Mouse (Mus musculus): Measurements from ENCODE around the gene Hrg. TPM values are rescaled to one million over a fixed set of nuclear protein-coding genes. Genes with fewer than 3 reads are reported as not detected.
"Not testable (repeated sequence)": the region's sequence is repeated elsewhere in the genome, so short reads cannot be mapped to it uniquely, and the experiment has no call there.

The Hrg gene
- not detected in 2 replicates for total RNA-seq (2017)

GRCm38 (mm10) chr16:22950840-22951395 lies at the start of gene Hrg:
TSS of gene Hrg (plus strand) at chr16:22951072.
- ATAC-seq (replicated peaks; ENCODE audit: low read depth, poor library complexity, severe bottlenecking): no peak

- ATAC-seq (replicated peaks; ENCODE audit: low read depth, poor library complexity, severe bottlenecking): no peak
Observed at GRCm38 (mm10) chr16:22901326-22901725, 49.5 kb upstream of the Hrg start.

- no peak for ATAC-seq (replicated peaks; ENCODE audit: low read depth, poor library complexity, severe bottlenecking)
Observed at GRCm38 (mm10) chr16:22909290-22909689, 41.6 kb upstream of the Hrg start.

GRCm38 (mm10) chr16:22911986-22912385 lies 38.9 kb upstream of the Hrg start:
- no peak for ATAC-seq (replicated peaks; ENCODE audit: low read depth, poor library complexity, severe bottlenecking)

- ATAC-seq (replicated peaks; ENCODE audit: low read depth, poor library complexity, severe bottlenecking): no peak
Observed at GRCm38 (mm10) chr16:22912886-22913285, 38.0 kb upstream of the Hrg start.

GRCm38 (mm10) chr16:22914276-22914675 lies 36.6 kb upstream of the Hrg start:
- ATAC-seq (replicated peaks; ENCODE audit: low read depth, poor library complexity, severe bottlenecking): no peak

- no peak for ATAC-seq (replicated peaks; ENCODE audit: low read depth, poor library complexity, severe bottlenecking)
Observed at GRCm38 (mm10) chr16:22918034-22918433, 32.8 kb upstream of the Hrg start, which contains the start of gene Fetub. TSS of gene Fetub (plus strand) at chr16:22918334.

- ATAC-seq (replicated peaks; ENCODE audit: low read depth, poor library complexity, severe bottlenecking): no peak
Observed at GRCm38 (mm10) chr16:22918664-22919312, 32.1 kb upstream of the Hrg start.

- ATAC-seq (replicated peaks; ENCODE audit: low read depth, poor library complexity, severe bottlenecking): peak; percentile 78
Observed at GRCm38 (mm10) chr16:22919971-22920854, 30.7 kb upstream of the Hrg start.

- ATAC-seq (replicated peaks; ENCODE audit: low read depth, poor library complexity, severe bottlenecking): no peak
Observed at GRCm38 (mm10) chr16:22921761-22922160, 29.1 kb upstream of the Hrg start.

GRCm38 (mm10) chr16:22922433-22922832 lies 28.4 kb upstream of the Hrg start:
- no peak for ATAC-seq (replicated peaks; ENCODE audit: low read depth, poor library complexity, severe bottlenecking)

- ATAC-seq (replicated peaks; ENCODE audit: low read depth, poor library complexity, severe bottlenecking): no peak
Observed at GRCm38 (mm10) chr16:22929575-22929974, 21.3 kb upstream of the Hrg start.

- ATAC-seq (replicated peaks; ENCODE audit: low read depth, poor library complexity, severe bottlenecking): no peak
Observed at GRCm38 (mm10) chr16:22931431-22932200, 19.3 kb upstream of the Hrg start.

GRCm38 (mm10) chr16:22937631-22938030 lies 13.2 kb upstream of the Hrg start:
- no peak for ATAC-seq (replicated peaks; ENCODE audit: low read depth, poor library complexity, severe bottlenecking)

- ATAC-seq (replicated peaks; ENCODE audit: low read depth, poor library complexity, severe bottlenecking): no peak
Observed at GRCm38 (mm10) chr16:22938541-22938940, 12.3 kb upstream of the Hrg start.

GRCm38 (mm10) chr16:22939120-22939695 lies 11.7 kb upstream of the Hrg start:
- ATAC-seq (replicated peaks; ENCODE audit: low read depth, poor library complexity, severe bottlenecking): no peak

GRCm38 (mm10) chr16:22941825-22942476 lies 8.9 kb upstream of the Hrg start:
- ATAC-seq (replicated peaks; ENCODE audit: low read depth, poor library complexity, severe bottlenecking): not testable (repeated sequence)

- ATAC-seq (replicated peaks; ENCODE audit: low read depth, poor library complexity, severe bottlenecking): no peak
Observed at GRCm38 (mm10) chr16:22947371-22947770, 3.5 kb upstream of the Hrg start.

- no peak for ATAC-seq (replicated peaks; ENCODE audit: low read depth, poor library complexity, severe bottlenecking)
Observed at GRCm38 (mm10) chr16:22953069-22953468, 2.2 kb downstream of the Hrg start.

Measured in common myeloid progenitor, adult 5-6 weeks (primary cell).